Mouse (Mus musculus) spleen, embryonic (tissue): ENCODE data around the gene Knop1.

Source experiments
- CTCF ChIA-PET: fragments of 350-600 bp; sonication (Branson Sonifier 250); formaldehyde crosslinking; loops from one replicate; lab custom pipeline; 2022; lab: Charles Lee

Knop1 gene

DNA sequence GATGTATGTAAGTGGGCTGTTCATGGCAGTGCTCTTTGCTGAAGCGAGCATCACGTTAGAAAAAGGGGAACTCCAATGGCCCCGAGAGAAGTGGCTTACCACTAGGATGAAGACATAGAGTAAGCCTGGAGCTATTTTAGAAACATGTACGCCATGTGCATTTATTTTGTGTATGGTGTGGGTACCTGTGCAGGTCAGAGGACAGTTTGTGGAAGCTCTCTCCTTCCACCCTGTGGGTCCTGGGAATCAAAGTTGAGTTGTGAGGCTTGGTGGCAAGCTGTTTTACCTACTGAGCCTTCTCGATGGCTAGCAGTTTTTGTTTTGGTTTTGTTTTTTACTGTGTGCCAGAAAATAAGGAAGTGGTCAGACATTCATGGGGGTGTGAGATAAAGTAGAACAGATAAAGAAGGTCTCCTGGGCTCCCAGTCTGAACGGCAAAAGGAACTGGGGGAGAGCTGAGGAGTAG is 57.9 kb downstream of the Knop1 start:
- CTCF ChIA-PET, result no interaction called here

DNA sequence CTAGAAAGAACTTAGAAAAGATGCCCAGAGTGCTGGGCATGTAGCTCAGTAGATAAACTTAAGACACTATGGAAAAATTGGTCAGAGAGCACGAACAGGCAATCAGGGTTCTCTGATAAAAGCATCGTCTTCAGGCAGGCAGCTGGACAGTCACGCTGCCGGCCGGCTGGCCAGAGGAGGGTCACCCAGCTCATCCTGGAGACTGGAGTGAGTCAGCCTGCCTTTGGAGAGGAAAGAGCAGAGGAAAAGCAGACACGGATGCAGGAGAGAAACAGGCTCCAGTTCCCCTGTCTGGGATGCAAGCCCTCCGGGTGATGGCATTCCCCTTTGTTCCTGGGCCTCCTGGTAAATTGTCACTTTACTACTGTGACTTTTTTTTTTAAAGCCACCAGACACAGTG is 58.5 kb downstream of the Knop1 start:
- CTCF ChIA-PET, result no interaction called here

DNA sequence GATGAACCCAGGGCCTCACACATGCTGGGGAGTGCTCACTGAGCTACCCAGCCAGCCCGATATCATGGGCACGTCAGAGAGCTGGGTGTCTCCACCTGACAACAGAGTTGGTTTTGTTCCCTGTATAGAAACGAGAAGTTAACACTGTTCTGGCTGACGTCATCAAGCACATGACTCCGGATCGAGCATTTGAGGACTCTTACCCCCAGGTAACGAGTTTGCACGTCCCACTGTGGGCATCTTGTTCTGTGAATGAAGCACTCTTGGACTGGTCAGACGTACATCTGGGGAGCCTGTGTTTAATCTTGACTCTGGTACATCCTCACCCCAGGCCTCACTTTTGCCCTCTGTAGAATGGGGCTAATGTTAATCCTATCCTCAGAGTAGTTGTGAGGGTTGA is 59.2 kb downstream of the Knop1 start:
- CTCF ChIA-PET, result no interaction called here

DNA sequence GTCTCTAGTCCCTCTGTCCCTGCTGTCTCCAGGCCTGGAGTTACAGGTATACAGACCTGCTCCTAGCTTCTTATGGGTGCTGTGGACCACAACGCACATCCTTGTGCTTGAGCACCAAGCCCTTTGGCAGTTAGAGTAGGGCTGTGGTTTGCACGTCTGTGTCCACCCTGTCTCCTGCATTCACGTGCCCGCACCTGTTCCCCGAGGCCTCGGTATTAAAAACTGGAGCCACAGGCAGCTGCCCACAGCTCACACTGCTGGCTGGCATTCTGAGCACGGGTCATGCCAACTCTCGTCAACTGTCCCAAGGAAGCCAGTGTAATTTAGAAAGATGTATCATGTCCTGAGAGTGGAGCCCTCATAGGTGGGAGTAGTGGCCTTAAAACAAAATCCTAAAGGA is 60.3 kb downstream of the Knop1 start:
- CTCF ChIA-PET, result no interaction called here

DNA sequence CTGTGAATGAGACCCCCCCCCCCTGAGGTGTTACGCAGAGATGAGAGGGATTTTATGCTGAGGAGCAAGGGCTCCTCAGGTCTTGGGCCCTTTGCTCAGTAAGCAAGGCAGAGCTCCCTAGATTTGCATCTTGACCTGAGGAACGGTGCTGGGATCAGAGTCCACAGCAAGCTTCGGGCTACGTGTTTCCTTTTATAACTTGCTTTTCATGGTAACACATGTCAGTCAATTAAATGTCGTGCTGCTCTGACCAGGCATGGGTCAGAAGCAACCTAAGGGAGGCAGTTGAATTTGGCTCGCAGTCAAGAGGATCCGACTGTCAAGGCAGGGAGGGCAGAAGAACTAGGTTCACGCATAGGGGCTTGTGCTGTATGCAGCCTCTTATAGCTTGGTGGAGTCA is 62.2 kb downstream of the Knop1 start:
- CTCF ChIA-PET, result interaction anchor here (0.7 kb wide), 1 partner anchor 555 kb away, joined by 8 read pairs; no protein-coding TSS in a partner anchor
